Mouse (Mus musculus) Patski (cell line): Measurements from ENCODE around the gene Fam240a. TPM values are rescaled to one million over a fixed set of nuclear protein-coding genes. Genes with fewer than 3 reads are reported as not detected.

Source experiments
- ATAC-seq: fragments of 100-300 bp; one replicate; pipeline ENCODE4 v1.8.0; 2021
- CTCF ChIA-PET: fragments of 350-600 bp; sonication (Branson Sonifier 250); formaldehyde crosslinking; loops from one replicate; lab custom pipeline; 2022; ENCODE audit warnings: inconsistent platforms; lab: Charles Lee
- POLR2A ChIA-PET: fragments of 350-600 bp; sonication (Branson Sonifier 250); formaldehyde crosslinking; loops from one replicate; lab custom pipeline; 2022; ENCODE audit warnings: antibody characterized with exemption, inconsistent platforms; lab: Charles Lee
- DNase-seq: peaks from one replicate; pipeline ENCODE4 v3.0.0-alpha.2; 2011; ENCODE audit warnings: low read depth, low spot score
- H3K27me3 ChIP-seq: fragments of 371-371 bp; one replicate; pipeline ENCODE4 v1.5.1; 2021
- CTCF ChIP-seq: fragments of 100-300 bp; IDR thresholded peaks from one replicate; pipeline ENCODE4 v1.5.1; 2021
- in situ Hi-C: fragments of 300-500 bp; cut with MboI; formaldehyde crosslinking; loops from 3 replicates; pipeline ENCODE4 v1.11.1; 2018; ENCODE audit warnings: low pct_unique_long_range_greater_than_20kb, mixed read lengths
- polyA plus RNA-seq: library from polyadenylated mRNA; unstranded; gene quantifications from one replicate; pipeline ENCODE4 v1.2.3, GENCODE M21; 2021

Gene Fam240a
- polyA plus RNA-seq: not detected

DNA sequence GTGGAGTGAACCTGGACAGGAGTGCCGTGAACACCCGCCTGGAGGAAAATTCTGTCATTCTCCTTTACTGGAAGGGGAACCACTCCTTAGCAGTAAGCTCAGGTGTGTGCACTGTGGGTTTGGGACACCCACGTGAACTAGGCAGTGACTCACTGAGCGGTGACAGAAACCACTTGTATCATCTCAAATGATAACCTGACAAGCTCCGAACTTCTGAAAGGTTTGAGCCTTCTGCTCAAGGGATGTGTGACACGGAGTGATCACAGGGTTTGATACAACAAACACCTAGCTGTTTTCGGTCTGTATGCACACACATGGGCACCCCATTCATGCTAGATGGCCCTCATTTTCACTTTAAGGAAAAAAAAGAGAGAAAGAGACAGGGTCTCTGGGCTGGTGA is at the start of gene Fam240a:
Gene Fam240a, minus strand, starts transcription at position 76 of the 400 bp plus-strand sequence.
- POLR2A ChIA-PET: no interaction called here
- ATAC-seq: no peak
- H3K27me3 ChIP-seq: peaks cover 4% of the 10 kb centered on the region
- TF ChIP-seq CTCF: no peak
- CTCF ChIA-PET: no interaction called here
- in situ Hi-C loops: loop anchor here (5.0 kb wide), 1 partner anchor 141 kb away; the partner anchor contains the start of gene Ccrl2
- DNase-seq: no peak

DNA sequence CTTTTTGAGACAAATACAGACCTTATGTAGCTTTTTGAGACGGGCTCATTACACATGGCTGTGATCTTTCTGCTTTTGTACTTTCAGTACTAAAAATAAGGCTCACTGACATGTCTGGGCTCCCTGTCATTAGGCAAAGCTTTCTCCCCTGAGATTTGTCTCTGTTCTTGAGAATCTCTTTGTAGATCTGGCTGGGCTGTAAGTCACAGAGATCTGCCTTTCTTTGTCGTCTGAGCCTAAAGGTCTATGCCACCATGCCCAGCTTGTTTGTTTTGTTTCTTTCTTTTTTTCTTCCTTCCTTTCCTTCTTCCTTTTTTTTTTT is 49.2 kb upstream of the Fam240a start:
- CTCF ChIA-PET: interaction anchor here (1.5 to 2.0 kb wide), 2 partner anchors 13 to 43 kb away, joined by 3 to 8 read pairs; no protein-coding TSS in a partner anchor
- ATAC-seq: no peak
- H3K27me3 ChIP-seq: no peaks in the 10 kb centered on the region
- no peak for DNase-seq
- POLR2A ChIA-PET: no interaction called here
- no peak for TF ChIP-seq CTCF
- in situ Hi-C loops: no loop called here

DNA sequence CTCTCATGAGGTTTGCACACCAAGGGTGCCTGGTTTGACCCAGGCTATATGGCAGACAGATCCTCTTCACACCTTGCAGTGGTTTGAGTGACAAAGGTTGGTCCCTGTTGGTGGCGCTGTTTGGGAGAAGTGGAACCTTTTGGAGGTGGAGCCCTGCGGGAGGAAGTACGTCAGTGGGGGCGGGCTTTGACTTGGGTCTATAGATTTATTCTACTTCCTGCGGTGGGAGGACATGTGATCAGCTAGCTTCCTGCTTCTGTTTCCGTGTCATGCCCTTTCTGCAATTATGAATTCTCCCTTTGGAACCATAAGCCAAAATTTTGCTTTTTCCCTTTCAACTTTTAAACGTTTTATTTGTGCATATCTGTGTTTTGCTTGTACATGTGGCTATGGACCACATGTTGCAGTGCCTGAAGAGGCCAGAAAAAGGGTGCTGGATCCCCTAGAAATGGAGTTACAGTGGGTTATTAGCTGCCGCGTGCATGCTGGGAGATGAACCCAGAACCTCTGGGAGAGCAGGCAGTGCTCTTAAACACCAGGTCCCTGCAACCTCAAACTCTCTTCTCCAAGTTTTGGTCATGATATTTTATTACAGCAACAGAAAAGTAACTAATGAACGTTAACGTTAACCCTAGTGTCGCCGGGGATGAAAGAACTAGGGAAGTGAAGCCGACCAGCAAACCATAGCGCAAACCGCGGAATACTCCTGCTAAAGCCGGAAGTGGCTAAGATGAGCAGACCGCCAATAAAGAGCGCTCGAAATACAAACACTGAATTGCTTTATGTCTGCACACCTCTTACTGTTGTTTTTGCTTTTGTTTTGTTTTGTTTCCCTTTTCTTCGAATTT is 48.6 kb upstream of the Fam240a start:
- DNase-seq: no peak
- no peak for ATAC-seq
- ChIA-PET POLR2A (no interaction called here), CTCF (interaction anchor here (2.0 kb wide), 1 partner anchor 42 kb away, joined by 8 read pairs; no protein-coding TSS in a partner anchor)
- H3K27me3 ChIP-seq: no peaks in the 10 kb centered on the region
- no peak for TF ChIP-seq CTCF
- in situ Hi-C loops: no loop called here

DNA sequence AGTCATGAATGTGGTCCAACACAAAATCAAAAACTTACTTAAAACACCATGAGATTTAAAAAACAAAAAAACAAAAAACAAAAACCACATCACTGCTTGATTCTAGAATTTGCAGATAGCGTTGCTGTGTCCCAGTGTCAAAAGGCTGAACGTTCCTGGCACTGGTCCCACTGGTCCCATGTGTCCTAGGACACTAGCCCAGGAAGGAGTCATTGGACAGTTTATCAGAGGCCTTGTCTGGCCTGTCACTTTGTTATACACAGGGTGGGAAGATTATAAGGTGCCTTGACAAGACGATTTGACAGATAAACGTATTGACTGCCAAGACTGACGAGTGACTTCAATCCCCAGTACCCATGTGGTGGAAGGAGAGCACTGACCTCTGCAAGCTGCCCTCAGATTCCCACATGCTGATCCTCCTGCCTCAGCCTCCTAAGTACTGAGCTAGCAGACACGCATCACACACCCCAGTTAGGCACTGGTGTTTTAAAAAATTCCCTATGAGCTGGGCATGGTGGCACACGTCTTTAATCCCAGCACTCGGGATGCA is 47.0 kb upstream of the Fam240a start:
- ChIA-PET CTCF (no interaction called here), POLR2A (interaction anchor here (0.9 kb wide), 1 partner anchor 16 kb away, joined by 3 read pairs; no protein-coding TSS in a partner anchor)
- no peak for ATAC-seq
- TF ChIP-seq CTCF: no peak
- no peak for DNase-seq
- in situ Hi-C loops: no loop called here
- H3K27me3 ChIP-seq: no peaks in the 10 kb centered on the region

DNA sequence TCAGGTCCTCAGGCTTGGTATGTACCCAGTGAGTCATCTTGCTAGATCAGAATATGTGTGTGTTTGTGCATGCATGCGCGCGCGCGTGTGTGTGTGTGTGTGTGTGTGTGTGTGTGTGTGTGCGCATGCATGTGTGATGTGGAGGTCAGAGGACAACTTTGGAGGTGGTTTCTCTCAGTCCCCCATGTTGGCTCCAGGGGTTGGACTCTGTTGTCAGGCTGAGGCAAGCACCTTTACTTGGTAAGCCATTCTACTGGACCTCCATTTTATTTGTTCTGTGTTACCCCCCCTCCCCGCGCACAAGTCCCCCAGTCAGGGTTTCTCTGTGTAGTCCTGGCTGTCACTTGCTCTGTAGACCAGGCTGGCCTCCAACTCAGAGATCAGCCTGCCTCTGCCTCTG is 44.7 kb upstream of the Fam240a start:
- ChIA-PET CTCF (no interaction called here), POLR2A (no interaction called here)
- no peak for TF ChIP-seq CTCF
- in situ Hi-C loops: no loop called here
- no peaks in the 10 kb centered on the region for H3K27me3 ChIP-seq
- no peak for ATAC-seq
- DNase-seq: no peak

DNA sequence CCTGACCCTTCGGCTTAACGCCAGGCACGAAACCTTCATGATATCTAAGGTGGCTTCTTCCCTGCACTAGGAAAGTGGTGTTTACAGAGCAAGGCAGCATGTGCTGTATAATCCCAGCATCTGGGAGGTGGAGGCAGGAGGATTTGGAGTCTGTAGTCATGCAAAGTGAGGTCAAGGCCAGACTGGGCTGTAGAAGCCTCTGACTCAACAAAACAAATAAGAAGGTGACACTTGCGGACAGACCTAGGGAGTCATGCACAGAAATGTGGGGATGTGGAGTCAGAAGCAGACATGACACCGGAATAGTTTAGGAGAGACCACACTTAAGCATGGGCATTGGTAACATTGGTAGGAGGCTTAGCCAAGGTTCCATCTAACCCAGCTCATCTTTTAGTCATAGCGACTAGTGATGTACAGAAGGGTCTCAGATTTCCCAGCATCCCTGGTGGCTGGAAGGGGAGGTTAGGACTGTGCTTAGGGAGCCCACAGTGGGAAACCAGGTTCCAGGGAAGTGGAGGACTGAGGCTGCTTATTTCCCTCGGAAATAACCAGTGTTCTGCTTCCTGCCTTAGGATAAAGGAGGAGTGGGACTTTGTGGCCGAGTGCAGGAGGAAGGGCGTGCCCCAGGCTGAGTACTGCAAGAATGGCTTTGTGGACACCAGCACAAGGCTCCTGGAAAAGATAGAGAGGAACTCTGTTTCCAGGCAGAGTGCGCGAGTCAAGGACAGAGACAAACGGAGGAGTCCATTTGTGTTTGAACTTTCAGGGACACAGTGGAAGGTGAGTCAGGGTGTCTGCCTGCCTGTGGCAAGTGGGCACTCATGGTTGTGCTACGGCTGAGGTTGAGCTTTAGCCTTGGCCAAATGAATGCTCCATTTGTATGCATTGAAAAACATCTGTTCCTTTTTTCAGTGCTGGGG is 43.8 kb upstream of the Fam240a start:
- TF ChIP-seq CTCF: no peak
- POLR2A ChIA-PET: no interaction called here
- no peak for DNase-seq
- no peak for ATAC-seq
- H3K27me3 ChIP-seq: no peaks in the 10 kb centered on the region
- in situ Hi-C loops: no loop called here
- CTCF ChIA-PET: no interaction called here

DNA sequence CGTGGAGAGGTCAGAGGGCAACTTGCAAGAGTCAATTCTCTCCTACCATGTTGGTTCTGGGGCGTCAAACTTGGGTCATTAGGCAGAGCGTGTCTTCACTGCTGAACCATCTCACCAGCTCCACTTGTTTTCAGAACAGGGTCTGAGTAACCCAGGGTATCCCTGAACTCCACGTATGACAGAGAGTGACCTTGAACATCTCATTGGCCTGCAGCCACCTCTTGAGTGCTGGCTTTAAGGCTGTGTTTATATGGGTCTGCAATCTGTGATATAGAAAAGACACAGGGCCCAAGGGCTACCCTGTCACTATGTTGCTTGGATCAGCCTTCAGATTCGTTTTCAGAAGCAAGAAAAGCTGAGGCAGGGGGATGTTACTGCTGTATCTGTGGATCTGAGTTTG is 43.0 kb upstream of the Fam240a start:
- H3K27me3 ChIP-seq: no peaks in the 10 kb centered on the region
- ChIA-PET CTCF (interaction anchor here (1.0 kb wide), 1 partner anchor 37 kb away, joined by 3 read pairs; no protein-coding TSS in a partner anchor), POLR2A (no interaction called here)
- DNase-seq (no peak), ATAC-seq (no peak)
- no peak for TF ChIP-seq CTCF
- in situ Hi-C loops: no loop called here

DNA sequence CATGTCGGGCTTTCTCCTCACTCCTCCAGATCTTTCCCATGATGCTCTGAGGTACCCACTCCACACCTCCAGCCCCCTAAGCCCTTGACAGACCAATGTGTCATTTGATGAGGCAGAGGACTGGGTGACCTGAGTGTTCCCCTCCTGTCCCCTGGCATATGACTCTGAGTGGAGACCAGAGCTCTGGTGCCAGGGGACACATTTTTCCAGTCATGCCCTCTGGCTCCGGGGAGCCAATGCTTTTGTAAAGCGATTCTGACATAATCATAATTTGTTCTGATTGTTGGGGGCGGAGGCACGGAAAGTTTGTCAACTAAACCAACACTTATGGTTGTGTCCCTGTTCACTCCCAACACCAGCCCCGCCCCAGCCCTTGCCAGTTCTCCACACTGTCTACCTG is 39.3 kb upstream of the Fam240a start:
- DNase-seq (no peak), ATAC-seq (no peak)
- no peaks in the 10 kb centered on the region for H3K27me3 ChIP-seq
- in situ Hi-C loops: no loop called here
- TF ChIP-seq CTCF: no peak
- POLR2A ChIA-PET: interaction anchor here (0.7 kb wide), 1 partner anchor 321 kb away, joined by 3 read pairs; no protein-coding TSS in a partner anchor
- CTCF ChIA-PET: interaction anchor here (1.3 to 1.8 kb wide), 2 partner anchors 33 to 41 kb away, joined by 3 to 6 read pairs; no protein-coding TSS in a partner anchor

DNA sequence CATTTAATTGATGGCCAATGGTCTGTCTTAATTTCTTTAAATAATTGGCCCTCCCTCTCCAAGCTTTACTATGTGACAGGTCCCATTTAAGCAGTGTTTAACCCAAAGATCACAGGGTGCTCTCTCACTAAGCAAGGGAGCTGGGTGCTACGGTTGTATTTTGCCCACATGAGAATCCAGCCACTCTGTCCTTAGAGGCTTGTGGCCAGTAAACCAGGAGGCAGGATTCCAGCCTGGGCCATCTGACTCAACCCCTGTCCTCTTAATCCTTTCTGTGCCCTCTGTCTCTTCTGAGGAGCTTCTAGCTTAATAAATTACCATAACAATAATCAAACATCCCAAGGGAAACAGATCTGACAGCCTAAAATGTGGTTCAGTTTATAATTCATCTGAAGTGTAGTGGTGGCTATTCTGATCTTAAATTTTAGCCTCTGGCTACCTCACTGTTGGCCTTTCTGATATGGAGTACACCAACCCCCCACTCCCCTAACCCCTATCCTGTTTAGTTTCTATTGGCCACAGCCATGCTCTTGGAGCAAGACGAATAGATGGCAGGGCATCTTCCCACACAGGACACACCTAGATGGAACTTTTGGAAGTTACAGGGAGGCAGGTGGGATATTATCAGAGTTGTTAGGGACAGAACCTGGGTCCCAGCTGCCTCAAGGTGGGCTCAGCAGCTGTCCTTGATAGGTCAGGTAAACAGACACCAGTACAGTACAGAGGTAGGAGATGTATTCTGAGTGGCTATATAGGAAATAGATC is 38.2 kb upstream of the Fam240a start:
- no peak for TF ChIP-seq CTCF
- ChIA-PET POLR2A (no interaction called here), CTCF (interaction anchor here (1.3 to 1.8 kb wide), 2 partner anchors 32 to 42 kb away, joined by 6 to 7 read pairs; no protein-coding TSS in a partner anchor)
- ATAC-seq (no peak), DNase-seq (no peak)
- in situ Hi-C loops: no loop called here
- no peaks in the 10 kb centered on the region for H3K27me3 ChIP-seq
